ENCODE assay signal across 9 mouse cellular contexts in genomic region chr5:125081318-125082101, GRCm38 (mm10).
DNase-seq lines count a peak whose midpoint lies in the region; ATAC-seq and TF ChIP-seq lines count a peak whose summit lies in the region.
"Had no signal": no experiment of that assay in that cellular context is flagged by ENCODE, and none has a peak within 500 bp of the region (broad histone marks: within the 10 kb centered on the region; RNA-seq: fewer than 3 reads in every experiment).

No protein-coding gene starts in this region.

- no peaks in the 10 kb centered on the region for H3K9me3 ChIP-seq in forebrain, postnatal 0 days (ENCODE audit: low read length)
- no peaks in the 10 kb centered on the region for H3K9me3 ChIP-seq in lung, postnatal 0 days (ENCODE audit: low read length)

- H3K27ac ChIP-seq in forebrain, postnatal 0 days (ENCODE audit: low read depth, low read length): peak overlapping the region; percentile 62
- H3K27ac ChIP-seq in lung, postnatal 0 days (ENCODE audit: low read length): peak overlapping the region; percentile 96
- H3K27ac ChIP-seq: macrophage had no signal

- H3K4me1 ChIP-seq in forebrain, postnatal 0 days (ENCODE audit: insufficient read depth): no peaks in the 10 kb centered on the region
- peaks cover 22% of the 10 kb centered on the region for H3K4me1 ChIP-seq in lung, postnatal 0 days (ENCODE audit: insufficient read depth, low read depth, low read length)

- no peak for TF ChIP-seq CTCF in forebrain, postnatal 0 days (IDR thresholded peaks at IDR 0.05; ENCODE audit: low read depth)
- peak; percentile 60 for TF ChIP-seq CTCF in lung, postnatal 0 days (IDR thresholded peaks at IDR 0.05)

- H3K9ac ChIP-seq in forebrain, postnatal 0 days: no peak overlapping the region
- H3K9ac ChIP-seq in lung, postnatal 0 days (replicated peaks; ENCODE audit: low read depth): no peak overlapping the region

- WGBS in forebrain, postnatal 0 days: 38% methylated on average over 21 of the region's 21 CpGs
- WGBS in lung, postnatal 0 days: 17% methylated on average over 21 of the region's 21 CpGs

- peak; percentile 91 for TF ChIP-seq EP300 in lung, postnatal 0 days (IDR thresholded peaks at IDR 0.05)

- no peak overlapping the region for H3K4me3 ChIP-seq in forebrain, postnatal 0 days (ENCODE audit: low read depth, low read length)
- no peak overlapping the region for H3K4me3 ChIP-seq in lung, postnatal 0 days (ENCODE audit: low read depth, low read length)

- peaks cover 76% of the 10 kb centered on the region for H3K36me3 ChIP-seq in forebrain, postnatal 0 days (ENCODE audit: insufficient read depth)
- peaks cover 27% of the 10 kb centered on the region; the same call in 1 of the 2 replicates for H3K36me3 ChIP-seq in lung, postnatal 0 days (ENCODE audit: insufficient read depth, low read length)

- H3K4me2 ChIP-seq in forebrain, postnatal 0 days (ENCODE audit: low read depth): no peak overlapping the region
- H3K4me2 ChIP-seq in lung, postnatal 0 days (replicated peaks; ENCODE audit: low read depth, low read length): peak overlapping the region; percentile 17

- H3K27me3 ChIP-seq in forebrain, postnatal 0 days (ENCODE audit: insufficient read depth, low read length): no peaks in the 10 kb centered on the region
- H3K27me3 ChIP-seq in lung, postnatal 0 days (replicated peaks; ENCODE audit: insufficient read depth, low read length): no peaks in the 10 kb centered on the region

- peak; percentile 92 for DNase-seq in MN1 (ENCODE audit: low spot score)
- DNase-seq in cerebellum, adult 11 months: peak; percentile 78
- DNase-seq in forebrain, postnatal 0 days: peak; percentile 68
- DNase-seq in heart, postnatal 10 days: peak; percentile 94 to 95
- DNase-seq in kidney, postnatal 4 days: peak; percentile 87 to 92
- peak; percentile 96 for DNase-seq in lung, postnatal 0 days (ENCODE audit: low spot score)
- peak; percentile 68 for DNase-seq in right cerebral cortex, postnatal 4 days

- intact Hi-C loops in heart, postnatal 10 days (cut with DNase I): no loop called here

- ATAC-seq in forebrain, postnatal 0 days: peak; percentile 82
- ATAC-seq in lung, postnatal 0 days: peak; percentile 89
- ATAC-seq in CD4-positive, CD25-positive, alpha-beta regulatory T cell, adult 4 months: no peak
